Mouse (Mus musculus): ENCODE results near the gene Hoxd13.

Hoxd13 gene

DNA sequence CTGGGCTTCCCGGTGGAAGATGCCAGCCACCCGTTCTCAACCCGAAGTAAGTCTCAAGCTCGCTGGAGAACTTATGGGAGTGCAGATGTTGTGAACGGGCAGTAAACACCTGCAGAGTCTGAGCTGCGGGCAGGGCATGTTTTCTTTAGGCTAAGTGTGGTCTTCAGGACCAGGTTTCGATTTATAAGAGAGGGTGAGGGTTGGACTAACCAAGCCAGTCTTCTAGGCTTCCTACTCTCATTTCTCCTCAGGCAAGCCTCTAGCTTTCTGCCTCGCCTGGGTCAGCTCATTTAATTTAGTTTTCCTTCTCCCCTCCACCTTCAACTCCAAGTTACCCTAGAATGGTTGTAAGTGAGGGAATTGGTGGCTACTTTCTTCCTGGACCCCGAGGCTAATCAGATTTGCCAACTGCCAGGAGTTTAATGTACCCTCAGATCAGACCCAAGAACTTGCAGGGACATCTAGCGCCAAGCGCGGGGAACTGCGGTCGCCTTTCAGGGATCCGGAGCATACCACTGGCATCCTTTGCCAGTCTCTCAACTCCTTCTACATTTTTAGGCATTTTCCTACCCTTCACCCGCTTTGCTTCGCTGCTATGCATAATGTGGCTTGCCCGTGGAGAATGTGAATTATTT is 4.7 kb upstream of the Hoxd13 start:
- no peak for DNase-seq

DNA sequence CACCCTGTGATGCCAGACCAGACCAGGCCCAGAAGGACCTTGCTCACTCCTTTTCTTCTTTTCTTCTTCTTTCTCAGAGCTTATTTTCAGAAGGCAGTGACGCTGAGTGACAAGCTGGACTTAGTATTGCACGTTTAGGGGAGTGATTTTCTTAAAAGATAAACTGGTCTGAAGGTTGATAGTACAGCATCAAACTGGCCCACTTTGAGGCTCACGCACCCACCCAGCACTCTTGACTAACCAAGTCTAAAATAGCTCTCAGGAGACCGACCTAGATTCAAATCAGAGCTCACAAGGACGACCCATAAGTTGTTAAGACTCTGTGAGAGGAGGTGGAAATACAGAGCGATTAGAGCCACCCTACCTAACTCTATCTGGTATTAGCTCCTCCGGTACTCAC is 1.7 kb upstream of the Hoxd13 start:
- DNase-seq = no peak

DNA sequence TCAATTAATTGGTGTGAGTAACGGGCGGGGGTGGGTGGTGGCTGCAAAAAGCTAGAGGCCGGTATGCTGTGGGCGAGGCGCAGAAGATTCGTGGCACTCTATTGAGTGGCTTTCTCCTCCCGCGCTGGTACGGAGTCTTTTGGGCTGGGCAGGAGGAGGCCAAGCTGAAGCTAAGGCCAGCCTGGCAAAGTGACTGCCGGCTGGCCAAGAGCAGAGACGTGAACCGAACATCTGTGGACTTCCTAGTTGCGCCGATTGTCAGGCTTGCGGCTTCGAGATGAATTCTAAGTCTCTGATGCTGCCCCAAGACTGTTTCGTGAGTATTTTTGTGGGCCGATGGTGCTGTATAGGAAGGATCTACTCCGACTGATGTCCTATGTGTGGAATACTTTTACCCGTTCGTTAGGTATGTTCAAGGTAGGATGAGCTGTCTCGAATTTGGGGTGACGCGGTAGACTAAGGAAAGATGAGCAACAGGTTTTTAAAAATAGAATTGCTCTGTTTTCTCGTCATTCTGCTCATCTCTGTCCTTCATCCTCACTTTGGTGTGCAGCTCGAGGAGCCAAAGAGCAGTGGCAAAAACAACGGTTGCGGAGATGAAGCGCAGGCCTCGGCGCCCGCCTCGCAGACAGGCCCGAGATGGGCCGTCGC is 794 bp upstream of the Hoxd13 start:
- DNase-seq = no peak

DNA sequence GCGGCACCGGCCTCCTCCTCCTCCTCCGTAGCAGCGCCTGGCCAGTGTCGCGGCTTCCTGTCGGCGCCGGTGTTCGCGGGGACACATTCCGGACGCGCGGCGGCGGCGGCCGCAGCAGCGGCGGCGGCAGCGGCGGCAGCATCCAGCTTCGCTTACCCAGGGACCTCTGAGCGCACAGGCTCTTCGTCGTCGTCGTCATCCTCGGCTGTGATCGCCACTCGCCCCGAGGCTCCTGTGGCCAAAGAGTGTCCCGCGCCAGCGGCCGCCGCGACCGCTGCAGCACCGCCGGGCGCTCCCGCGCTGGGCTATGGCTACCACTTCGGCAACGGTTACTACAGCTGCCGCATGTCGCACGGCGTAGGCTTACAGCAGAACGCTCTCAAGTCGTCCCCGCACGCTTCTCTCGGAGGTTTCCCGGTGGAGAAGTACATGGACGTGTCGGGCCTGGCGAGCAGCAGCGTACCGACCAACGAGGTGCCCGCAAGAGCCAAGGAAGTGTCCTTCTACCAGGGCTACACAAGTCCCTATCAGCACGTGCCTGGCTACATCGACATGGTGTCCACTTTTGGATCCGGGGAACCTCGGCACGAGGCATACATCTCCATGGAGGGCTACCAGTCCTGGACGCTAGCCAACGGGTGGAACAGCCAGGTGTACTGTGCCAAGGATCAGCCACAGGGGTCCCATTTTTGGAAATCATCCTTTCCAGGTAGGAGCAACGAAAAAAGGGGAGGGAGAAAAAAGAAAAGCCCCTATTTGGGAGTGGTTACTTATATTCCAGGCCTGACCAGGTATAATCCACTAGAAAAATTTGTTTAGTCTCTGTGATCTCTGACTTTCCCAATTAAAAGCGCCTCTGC is 490 bp downstream of the Hoxd13 start:
- no peak for DNase-seq

DNA sequence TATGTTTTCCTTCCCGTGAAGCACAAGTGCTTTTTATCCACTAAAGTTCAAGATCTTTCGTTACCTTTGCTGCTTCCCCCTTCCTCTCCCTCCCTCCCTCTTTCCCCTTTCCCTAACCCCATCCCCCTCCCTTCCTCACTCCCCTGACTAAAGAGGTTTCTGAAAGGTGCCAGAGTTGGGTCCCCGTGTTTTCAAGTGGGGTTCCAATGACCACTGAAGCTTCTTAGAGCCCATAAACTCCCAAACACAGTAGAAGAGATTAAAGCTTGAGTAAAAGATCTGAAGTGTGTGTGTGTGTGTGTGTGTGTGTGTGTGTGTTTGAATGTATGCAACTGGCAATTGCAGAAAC is 1.1 kb downstream of the Hoxd13 start:
- DNase-seq = no peak

DNA sequence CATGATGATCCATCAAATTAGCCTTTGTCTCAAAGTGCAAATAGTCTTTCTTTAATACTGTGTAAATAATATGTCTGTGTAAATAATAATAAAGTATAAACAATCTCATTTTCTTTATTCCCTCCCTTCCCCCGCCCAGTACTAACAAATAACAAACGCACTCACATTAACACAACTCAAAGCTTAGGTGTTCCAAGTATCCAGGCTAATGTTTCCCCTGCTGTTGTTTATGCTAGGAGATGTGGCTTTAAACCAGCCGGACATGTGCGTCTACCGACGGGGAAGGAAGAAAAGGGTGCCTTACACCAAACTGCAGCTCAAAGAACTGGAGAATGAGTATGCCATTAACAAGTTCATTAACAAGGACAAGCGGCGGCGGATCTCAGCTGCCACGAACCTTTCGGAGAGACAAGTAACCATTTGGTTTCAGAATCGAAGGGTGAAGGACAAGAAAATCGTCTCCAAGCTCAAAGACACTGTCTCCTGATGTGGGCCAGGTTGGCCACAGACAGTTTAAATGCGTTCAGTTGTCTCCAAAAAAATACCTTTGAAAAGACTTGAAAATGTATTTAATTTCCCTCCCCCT is 1.6 kb downstream of the Hoxd13 start:
- DNase-seq = no peak

DNA sequence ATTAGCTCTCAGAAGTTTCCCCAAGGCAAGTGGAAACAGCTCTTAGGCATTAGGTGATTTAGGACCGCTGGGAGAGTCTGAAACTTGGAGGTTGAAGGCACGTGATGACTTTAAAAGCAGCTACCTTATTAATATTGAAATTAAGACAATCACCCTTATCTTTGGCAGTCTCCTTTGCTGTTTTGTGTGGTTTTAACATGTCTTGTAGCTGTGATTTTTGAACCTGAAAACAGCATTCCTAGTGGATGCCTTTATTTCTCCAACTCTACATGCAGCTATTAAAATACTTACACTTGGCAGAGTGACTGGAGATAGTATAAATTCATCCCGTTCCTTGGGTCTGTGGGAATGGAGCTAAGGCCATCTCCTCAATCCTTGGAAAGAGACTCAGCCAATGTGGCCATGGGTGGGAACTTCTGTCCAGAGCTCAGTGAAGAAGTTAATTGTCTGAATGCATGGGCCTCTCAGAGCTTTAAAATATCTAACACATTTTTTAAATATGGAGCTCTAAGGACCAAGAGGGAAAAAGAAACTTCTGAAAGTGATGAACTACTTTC is 2.6 kb downstream of the Hoxd13 start:
- no peak for DNase-seq

DNA sequence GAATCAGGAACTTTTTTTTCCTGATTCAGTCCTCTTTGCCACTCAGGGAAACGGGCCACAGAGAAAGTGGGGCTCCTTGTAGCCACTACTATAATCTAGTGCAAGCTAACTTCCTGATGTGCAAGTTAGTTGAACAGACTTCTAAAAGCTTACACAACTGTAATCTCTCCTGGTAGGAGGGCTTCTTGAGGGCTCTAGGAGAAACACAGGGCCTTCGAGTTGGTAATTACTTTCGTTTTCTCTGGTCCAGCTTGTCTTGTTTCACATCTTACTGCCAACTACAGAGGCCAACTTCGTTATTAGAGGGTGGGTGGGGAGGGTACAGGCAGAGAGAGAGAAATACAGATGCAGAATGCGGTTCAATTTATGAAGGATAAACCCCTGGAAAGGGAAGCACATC is 3.7 kb downstream of the Hoxd13 start:
- no peak for DNase-seq

DNA sequence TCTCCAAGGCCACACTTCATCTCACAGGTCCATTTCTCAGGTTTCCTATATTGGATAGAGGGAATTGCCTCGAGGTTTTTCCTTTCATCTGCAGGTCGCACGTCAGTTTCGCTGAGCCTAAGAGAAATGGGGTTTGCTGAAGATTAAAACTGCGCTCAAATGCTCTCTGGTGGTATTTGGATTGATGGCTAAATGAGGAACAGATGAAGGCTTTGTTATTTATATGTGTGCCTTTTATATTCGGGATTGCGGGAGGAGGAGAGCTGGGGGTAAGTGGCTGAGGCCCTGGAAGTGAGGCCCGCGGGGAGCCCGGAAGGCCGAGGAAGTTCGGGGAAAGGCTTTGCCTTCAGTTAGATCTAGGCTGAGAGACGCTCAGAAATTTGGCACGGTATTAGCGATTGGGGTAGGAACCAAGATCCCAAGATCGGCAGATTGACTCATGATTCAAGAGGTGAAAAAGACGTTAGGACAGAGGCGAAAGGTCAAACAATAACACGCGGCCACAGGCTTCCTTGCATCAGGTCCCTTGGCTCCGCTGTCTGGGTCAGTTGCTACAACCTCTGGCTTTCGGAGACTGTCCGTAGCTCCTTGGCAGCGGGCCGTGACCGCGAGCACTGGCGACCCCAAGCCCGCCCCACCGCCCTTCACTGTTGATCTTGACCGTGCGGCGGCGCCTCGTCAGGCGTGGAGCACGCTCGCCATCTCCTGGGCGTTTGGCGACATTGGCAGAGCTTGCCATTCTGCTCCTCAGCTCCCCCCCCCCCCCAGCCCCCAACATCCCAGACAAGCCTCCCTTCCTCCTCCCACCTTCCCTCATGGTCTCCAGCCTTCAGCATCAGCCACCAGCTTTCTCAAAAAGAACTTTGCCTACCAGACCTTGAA is 4.6 kb downstream of the Hoxd13 start:
- no peak for DNase-seq

DNA sequence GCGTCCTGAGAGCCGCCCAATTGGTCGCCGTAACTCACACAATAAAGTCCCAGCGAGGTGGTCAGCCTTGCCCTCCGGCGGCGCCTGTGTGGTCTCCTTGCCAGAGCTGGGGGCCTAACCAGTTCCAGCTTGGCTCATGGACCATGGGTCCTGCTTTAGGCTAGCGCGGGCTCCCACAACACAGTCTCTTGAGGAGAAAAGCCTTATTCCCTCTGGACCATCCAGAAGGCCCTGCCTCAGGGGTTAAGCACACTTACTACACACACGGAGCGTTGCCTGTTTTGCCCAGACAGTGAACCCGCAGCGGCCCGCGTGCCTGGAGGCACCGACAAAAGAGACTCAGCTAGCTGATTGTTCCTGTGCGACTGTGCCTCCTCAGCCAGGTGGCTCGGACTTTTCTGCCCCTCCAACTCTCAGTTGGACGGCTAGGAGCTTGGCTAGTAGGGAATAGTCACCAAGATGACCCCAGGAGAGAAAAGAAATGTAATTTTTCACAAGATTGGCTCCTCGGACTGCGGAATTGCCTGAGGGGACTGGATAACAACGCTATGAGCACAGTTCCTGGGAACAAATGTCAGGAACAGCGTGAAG is 5.8 kb downstream of the Hoxd13 start:
- DNase-seq = no peak

DNA sequence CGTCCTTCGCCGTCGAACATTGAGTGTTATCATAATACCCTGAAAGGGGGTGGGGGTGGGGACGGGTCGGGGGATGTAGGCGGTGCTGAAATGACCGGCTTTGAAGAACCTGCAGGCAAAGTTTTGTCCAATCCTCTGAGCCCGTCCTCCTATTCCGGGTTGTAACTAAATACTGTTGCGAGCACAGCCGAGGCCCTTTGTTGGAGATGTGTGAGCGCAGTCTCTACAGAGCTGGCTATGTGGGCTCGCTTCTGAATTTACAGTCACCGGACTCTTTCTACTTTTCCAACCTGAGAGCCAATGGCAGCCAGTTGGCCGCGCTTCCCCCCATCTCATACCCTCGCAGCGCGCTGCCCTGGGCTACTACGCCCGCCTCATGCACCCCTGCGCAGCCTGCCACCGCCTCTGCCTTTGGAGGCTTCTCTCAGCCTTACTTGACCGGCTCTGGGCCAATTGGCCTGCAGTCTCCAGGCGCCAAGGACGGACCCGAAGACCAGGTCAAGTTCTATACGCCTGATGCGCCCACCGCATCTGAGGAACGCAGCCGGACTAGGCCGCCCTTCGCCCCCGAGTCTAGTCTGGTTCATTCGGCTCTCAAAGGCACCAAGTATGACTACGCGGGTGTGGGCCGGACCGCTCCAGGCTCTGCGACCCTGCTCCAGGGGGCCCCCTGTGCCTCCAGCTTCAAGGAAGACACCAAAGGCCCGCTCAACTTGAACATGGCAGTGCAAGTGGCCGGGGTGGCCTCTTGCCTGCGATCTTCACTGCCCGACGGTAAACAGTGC is 7.0 kb downstream of the Hoxd13 start, which contains the start of gene Hoxd12:
TSS of gene Hoxd12 (plus strand) at position 133 of the 785 bp plus-strand sequence.
- DNase-seq = no peak

DNA sequence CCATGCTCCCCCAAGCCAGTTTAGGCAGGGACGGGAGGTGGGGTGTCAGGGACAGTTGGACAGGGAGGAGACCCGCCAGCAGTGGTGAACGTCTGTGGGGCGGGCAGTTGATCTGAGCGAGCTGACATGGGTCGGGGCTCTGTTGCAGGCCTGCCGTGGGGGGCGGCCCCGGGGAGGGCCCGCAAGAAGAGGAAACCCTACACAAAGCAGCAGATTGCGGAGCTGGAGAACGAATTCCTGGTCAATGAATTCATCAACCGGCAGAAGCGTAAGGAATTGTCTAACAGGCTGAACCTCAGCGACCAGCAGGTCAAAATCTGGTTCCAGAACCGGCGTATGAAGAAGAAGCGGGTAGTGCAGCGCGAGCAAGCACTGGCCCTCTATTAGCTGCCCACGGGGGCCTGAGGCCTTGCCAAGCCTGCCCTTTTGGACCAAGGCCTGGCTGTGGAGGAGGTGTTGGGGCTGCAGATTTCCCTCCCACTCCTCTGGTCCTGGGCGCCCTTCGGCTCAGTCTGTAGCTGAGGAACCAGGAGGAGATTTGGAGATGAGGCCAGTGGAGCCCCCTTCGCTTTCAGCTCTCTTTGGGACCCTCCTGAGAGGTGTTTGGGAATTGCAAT is 7.7 kb downstream of the Hoxd13 start:
- no peak for DNase-seq

DNA sequence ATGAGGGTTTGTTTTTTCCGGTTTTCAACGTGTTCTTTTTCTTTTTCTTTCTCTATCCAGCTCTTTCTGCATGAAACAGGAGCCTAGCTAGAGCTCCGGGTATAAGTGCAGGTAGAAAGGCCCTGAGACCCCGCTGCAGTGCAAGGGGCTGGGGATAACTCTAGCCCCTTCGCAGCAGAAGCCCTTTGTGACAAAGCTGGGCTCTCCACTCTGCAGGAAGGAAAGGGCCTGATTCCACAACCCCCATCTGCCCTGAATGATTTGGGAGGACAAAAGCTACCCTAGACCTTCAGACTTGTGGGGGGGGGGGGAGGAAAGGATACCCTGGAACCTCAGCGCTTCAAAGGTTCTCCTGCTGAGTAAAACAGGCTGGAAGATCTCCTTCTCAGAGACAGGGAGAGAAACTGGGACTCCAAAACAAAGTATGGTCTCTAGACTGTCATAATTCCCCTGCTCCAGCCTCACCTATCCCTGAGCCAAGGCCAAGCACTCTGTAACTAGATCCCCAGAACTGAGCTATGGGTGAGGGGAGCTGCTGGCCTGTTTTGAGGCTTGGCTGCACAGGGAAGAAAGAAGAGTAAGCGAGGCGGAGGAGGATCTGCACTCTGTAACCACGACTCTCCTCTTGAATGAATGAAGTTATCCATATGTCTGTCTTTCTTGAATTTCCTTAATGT is 8.4 kb downstream of the Hoxd13 start:
- no peak for DNase-seq

DNA sequence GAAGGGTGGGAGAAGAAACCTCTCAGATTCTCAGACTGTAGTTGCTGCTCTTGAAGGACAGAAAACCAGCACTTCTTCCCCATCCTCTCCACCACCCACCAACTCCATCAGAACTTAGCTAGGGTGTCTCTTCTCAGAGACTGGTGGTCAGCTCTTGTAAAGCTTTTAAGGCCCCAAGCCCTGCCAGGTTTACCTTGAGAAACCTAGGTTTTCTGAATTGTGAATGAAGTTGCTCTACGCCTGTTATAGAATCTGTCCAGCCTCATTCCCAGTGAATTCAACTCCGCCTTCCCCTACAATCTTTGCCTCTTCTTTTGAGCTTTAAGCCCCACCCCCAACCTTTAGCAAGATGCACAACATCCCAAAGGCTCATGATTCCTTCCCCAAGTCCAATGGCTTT is 9.0 kb downstream of the Hoxd13 start:
- DNase-seq = no peak

DNA sequence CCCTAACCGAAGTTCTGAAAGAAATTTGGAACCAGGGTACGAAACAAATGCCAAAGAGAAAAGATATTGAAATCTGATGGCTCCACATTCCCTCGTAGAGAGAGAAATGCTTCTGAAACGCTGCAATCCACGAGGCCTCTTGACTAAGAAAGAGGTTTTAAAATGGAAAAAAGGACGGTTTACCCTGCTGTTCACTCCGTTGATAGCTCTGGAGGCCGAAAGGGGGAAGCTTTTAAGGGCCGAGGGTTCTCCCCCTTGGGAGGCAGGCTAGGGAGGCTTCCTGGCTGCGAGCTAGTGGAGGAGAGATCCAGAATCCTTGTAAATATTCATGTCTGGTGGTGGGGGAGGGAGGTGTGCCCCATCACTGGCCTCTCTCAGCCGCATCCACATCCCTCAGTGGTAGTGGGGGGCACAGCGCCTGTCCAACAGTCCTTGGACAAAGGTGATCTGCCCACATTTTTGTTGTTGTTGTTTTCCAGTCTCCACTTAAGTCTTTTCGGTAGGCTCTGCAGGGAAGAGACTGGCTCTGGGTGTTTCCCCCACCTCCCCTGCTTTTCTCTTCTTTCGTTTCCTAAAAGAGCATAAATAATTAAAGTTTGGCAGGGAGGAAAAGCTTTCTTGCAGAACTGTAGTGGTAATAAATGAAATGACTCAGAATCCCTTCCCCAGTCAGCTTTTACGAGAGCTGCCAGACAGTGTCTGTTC is 10.9 kb downstream of the Hoxd13 start, which contains the start of gene Hoxd11:
TSS of gene Hoxd11 (plus strand) at position 667 of the 705 bp plus-strand sequence.
- no peak for DNase-seq

DNA sequence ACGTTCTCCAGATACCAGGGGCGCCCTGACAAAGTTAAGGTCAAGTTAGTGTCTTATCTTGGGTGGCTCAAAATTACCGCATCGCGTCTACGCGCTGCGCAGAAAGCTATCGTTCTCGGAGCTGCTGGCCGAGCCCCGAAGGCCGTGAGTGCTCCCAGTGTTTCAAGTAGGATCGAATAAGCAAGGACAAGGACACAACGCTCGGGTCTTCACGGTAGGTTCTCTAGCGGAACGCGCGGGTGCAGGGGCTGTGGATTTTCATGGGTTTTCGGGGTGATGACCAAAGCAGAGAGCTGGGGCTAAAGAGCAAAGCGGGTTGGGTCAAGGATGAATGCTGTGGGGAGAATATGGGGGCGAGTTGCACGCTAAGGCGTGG is 11.5 kb downstream of the Hoxd13 start:
- no peak for DNase-seq

DNA sequence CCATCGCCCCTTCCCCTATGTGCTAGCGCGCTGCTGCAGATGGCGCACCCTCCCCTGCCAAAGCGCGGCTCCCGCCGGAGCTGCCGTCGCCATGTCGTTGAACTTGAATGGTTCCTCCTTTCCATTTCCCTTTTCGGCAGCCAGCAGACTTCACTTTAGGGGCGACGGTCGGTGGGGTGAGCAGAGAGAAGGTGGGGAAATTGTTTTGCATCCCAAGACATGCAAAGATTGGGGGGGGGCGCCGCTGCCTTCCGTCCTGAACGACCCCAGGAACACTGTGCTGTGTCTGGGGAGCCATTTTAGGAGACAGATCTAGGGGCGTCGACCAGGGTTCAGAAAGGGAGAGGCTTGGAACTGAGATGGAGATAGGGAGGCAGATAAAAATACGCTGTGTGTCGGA is 11.9 kb downstream of the Hoxd13 start:
- DNase-seq = no peak

DNA sequence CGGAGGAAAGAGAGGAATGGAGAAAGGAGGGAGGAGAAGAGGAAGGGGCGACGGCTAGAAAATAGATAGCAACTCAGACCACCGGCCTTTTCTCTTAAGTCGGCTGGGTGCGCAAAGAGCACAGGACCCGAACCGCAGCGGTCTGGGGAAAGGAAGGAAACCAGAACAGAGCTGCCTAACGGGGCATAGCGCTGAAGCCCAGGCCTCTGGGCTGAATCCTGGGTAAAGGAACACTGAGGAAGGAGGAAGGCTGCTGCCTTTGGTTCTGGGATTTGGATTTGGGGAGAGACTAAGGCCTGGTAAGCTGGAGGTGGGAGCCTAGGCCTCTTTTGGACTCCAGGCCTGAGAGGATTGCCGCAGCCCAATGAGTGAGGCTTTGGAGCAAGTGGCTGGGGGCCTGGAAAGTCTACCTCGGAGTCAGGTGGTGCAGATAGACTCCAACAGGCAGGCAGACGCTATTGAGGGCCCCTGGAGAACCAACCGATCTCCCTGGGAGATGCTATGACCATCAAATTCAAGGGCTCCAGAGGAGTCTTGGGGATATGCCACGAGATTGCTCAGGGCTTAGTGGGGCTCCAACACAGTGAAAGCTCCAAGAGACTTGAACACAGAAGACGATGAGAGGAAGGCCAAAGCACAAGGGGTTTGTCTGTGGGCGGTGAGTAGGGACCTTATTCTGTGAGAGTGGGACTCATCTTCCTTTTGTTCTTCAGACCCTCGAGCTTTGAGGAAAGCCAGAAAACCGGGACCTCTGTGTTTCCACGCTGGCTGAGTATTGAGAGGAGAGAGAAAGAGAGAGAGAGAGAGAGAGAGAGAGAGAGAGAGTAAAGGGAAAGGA is 12.7 kb downstream of the Hoxd13 start:
- no peak for DNase-seq
